Mouse (Mus musculus): ENCODE measurements around the gene Clic6.
A peak's percentile ranks its signal among the peaks of the same experiment; 100 is the strongest.

Clic6 gene

DNA sequence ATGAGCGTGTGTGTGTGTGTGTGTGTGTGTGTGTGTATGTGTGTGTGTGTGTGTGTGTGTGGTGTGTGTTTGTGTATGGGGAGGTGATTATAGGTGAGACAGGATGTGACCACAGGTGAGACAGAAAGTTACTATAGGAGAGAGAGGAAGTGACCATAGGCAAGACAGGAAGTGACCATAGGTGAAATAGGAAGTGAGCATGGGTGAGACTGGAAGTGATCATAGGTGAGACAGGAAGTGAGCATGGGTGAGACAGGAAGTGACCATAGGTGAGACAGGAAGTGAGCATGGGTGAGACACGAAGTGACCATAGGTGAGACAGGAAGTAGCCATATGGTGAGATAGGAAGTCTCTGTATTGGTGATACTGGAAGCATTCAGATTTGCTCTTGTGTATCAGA, 49.7 kb downstream of the Clic6 start:
- no peak for DNase-seq

DNA sequence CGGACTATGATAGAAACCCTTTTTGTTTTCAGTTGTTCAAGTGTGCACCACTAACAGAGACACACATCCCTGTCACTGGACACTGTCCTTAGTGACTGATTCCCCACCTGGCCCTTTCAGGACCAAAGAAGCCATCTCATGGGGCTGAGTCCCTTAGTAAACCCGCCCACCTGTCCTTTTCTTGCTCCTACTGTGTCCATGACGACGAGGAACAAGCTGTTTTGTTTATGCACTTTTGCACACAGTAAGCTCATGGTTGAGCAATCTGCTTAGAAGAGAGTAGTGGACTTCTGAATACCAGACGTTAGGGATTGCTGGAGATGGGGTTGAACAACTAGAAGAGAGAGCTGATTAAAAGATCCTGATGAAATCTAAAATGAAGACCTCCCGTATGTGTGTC, 52.8 kb downstream of the Clic6 start:
- DNase-seq: no peak

DNA sequence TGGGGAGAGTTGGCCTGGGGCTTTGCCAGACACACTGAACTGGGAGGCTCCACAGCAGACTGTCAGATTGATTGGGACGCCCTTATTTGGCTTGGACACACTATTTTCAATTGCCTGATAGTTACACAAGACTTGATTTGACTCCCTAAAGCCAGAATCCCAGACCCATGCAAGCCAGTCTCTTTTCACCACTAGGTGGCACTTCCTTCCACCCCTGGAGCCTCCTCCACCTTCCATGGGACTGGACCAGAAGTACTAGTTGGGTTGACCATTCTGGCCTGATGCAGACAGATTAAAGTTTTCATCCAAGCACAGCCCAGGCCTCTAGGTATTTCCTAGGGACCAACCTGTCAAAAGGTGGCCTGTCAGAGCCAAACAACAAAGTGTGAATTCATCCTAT, 58.7 kb downstream of the Clic6 start:
- DNase-seq: peak; percentile 17 to 33

DNA sequence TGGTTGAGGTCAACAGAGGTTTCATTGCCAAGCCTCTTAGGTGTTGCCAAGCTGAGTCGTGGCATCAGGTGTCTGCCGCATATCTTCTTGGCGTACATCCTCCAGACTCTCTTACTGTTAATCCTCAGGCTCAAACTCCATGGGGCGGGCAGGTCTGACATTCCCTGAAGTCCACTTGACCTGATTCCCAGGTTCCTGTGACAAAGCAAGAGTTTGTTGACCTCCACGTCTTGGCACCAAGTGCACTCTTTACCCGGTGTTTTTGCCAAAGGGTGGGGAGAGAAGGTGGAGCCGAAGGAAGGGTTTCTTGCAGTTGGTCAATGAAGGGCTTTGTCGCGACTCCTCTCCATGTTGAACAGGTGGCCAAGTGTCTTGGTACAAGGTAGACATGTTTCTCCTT, 63.1 kb downstream of the Clic6 start:
- DNase-seq: no peak

DNA sequence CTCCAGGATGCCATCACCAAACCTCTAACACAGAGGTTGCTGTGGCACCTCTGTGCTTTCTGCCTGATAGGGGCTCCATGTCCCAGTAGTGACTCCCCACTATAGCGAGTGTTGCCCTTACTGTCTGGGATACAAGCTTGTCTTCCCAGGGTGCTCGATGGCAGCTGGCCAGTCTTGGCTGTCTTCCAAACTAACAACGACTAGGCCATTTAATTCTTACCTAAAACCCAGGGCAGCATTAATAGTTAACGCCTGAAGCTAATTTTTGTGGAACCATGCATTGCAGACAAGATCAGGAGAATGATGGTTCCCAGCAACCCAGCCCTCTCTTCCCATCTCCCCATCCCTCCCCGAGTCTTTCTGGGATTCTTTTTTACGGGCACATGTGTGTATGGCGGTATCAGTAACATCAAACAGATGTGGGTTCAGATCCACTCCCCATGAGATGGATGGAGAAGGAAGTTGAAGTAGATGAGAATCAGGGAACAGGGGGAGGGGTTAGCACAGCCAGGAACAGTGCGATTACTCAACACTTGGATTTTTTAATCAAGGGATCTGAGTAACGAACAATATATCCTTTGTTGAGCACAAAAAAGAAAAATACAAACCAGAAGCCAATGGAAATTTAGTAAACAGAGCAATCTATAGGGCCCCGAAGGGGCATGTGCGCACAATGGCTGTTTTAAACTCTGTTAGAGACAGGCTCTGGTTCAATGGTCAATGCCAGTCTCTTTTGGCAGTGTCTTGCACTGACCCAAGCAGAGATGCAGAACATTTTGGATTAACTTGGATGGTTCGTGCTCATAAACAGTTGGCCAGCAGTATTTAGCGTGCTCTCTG, 66.0 kb downstream of the Clic6 start:
- no peak for DNase-seq

DNA sequence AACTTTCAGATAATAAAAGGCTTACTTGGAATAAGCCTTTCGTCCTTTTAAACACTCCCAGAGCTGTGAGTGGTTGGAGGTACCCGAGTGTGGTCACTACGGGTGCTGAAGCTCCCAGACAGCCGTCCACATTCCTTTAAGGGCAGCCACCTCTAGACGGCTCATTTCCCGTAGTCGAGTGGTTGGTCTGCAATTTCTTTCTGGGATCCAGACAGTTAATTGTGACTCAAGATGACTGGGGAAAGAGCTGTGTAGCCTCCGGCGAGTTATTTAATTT, 66.5 kb downstream of the Clic6 start:
- no peak for DNase-seq

DNA sequence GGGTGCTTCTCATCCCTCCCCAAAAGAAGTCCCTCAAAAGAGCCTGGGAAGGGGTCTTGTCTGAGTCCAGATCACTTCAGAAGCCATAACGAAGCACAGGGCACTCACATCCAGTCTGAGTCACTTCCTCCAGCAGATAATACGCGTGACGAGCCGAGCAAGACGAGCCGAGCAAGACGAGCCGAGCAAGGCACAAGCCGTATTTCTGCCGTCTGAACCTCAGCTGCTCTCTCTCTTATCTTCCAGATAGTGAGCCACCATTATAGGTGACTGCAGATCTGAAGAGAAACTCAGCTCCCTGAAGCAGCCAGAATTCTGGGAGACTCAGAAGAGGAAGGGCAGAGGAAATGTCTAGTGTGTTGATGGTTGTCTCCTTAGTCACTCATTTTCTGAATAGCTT, 67.3 kb downstream of the Clic6 start:
- DNase-seq: no peak

DNA sequence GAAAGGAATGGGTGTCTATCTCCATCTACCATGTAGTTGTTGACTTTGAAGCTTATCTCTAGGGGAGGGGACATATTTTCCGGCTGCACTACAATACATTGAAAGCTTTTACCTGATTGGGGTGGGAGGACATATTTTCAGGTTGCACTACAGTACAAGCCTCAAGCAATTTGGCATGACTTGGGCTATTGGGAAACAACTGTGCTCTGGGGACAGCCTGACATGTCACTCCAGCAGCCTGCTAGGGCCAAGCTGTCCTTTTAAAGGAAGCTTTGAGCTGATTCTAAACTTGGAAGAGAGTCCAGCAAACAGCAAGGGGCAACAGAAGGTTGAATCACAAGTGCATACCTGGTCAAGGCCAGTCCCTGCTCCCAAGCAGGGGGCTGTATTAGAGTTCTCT, 69.5 kb downstream of the Clic6 start:
- no peak for DNase-seq

DNA sequence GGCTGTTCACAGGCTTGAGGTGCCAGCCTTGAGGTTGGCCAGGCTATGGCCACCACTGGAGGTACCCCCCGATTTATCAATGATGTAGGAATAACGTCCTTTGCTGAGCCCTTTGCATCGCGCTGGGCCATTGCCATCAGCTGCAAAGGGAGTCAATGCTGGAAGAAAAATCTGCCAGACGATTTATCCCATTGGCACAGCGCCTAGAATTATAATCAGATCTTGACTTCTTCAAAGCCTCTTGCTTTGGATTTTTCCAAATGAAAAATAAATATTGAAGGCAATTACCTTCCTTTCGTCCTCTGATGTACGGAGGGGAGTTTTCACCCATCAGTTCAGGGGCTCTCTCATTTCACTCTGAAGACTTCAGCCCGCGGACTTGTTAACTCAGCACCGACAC, 79.8 kb downstream of the Clic6 start:
- no peak for DNase-seq

DNA sequence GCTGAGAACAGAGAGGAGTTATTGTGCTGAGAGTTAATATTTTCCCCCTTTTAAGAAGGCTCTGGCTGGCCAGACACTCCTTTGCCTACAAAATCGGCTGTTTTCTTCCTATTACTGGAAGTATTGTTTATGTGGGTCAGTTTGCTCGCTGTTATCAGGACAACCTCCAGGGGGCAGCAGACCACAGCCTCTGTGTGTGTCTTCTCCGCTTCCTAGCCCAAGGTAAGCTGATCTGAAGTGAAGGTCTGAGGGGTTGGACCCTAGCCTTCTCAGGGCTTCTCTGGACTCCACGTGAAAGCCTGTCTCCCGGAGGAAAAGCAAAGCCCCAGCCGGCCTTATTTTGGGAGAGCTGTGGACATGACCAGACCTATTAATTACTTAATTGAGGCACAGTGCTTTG, 80.2 kb downstream of the Clic6 start:
- DNase-seq: peak; percentile 80 to 89

DNA sequence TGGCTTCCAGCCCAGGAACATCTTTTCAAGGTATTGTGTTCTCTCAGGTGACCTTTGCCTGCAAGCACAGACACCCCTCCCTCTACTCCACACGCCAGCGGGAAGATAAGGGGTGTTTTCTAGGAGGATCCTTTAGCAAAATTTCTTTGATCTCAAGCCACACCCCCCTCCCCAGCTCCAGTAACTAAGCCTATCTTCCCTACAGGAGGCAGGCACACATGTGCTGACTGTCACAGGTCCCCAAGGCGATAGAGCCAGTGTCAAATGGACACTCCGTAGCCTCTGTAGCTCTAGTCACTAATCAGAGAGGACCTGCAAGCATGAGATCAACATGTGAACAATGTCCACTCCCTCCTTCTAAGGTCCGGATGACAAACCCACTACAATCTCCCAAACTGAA, 80.6 kb downstream of the Clic6 start:
- DNase-seq: no peak

DNA sequence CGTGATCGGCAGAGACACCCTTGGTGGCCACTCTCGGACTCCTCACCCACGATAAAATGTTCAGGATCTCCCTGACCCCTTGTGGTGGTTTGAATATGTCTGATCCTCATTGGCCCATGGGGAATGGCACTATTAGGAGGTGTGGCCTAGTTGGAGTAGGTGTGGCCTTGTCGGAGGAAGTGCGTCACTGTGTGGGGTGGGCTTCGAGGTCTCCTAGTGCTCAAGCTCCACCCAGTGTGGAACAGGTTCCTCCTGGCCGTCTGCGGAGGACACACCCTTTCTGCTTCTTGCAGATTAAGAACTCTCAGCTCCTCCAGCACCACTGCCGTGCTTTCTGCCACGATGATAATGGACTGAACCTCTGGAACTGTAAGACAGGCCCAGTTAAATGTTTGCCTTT, 85.7 kb downstream of the Clic6 start:
- no peak for DNase-seq

DNA sequence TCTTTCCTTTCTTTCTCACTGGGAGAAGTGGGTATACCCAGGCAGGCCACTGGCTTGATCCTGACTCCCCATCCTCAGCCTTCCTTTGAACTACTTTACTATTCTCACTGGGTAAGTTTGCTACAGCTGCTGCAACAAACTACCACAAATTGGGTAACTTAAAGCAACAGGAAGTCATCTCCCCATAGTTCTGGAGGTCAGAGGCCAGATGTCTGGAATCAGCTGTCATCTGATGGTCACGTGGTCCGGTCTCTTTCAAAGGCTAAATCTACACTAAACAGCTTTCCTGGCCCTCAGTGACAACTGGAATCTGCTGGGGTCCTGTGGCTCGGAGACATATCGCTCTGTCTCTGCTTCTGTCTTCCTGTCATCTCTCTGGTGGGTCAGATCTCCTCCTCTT, 87.7 kb downstream of the Clic6 start:
- DNase-seq: no peak

DNA sequence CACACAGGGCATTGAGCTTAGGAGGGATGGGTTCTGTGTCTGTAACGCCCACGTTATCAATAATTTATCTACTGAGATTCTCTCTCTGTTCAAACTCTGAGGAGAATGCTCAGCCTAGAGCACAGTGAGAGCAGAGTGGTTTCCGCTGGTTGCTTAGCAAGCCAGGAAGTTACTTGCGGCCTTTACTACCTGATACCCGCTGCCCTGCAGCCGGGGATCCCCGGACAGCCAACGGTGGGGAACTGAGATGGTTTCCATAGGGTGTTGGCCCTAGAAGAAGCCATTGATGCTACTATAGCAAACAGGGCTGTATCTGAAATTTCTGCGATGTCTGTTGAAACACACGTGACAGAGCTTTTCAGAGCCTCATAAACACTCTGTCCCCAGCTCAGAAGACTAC, 90.3 kb downstream of the Clic6 start:
- no peak for DNase-seq

DNA sequence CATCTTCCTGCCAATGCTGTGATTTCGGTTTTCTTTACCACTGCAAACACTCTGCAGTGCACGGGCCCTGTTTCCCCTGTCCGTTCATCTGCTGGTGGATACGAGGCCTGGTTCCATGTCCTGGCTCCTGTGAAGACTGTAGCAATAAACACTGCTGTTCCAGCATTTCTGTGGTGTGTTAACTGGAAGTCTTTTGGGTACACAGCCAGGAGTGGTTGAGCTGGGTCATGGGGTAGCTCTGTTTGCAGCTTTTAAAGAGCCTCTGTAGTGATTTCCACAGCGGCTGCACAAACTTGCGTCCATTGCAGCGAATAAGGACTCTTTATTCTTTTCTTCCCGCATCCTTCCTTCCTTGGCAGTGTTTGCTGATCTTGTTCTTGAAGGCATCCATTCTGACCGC, 91.8 kb downstream of the Clic6 start:
- no peak for DNase-seq

DNA sequence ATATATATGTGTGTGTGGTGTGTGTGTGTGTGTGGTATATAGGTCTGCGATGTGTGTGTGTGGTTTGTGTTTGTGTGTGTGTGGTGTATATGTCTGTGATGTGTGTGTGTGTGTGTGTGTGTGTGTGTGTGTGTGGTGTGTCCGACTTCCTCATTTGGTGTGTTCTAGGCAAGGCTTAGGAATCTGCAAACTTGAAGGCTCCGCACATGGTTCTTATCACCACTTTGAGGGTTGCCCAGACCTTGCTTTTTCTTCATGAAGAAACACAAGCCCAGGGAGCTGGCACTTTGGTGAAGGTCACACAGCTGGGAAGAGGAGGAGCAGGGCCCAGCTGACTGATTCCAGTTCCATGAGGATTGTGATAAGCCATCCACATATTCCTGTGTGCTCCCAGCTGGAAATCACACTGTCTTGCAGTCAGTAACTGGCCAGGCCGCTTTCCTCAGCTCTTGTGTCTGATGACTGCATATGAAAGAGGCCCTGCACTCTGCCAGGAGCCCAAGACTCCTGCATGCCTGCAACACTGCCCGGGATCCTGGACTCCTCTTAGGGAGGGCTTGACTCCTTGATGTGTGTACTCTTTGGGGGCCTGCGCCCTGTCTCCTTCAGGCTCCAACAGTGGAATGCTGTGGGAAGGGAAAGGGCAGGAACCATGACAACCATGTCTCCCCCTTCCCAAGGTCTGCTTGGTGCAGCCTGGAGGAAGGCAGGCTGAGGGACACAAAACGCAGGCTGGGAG, 93.5 kb downstream of the Clic6 start:
- DNase-seq: no peak

DNA sequence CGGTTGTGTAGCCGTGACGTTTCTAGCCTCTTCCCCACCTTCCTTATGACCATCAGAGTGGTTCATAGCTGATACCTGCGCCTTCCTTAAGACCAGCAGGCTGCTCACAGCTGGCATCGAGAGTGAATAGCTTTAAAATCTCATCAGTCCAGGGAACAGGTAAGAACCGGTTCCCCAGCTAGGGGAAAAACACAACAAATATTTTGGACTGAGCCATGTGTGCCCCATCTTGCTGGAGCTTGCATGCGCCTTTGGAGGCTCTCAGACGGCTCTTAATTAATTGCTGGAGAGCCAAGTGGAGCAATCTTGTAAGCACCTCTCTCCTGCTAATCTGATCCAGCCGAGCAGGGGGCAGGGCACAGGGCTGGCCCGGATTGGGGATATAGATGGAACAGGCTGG, 95.4 kb downstream of the Clic6 start:
- no peak for DNase-seq

DNA sequence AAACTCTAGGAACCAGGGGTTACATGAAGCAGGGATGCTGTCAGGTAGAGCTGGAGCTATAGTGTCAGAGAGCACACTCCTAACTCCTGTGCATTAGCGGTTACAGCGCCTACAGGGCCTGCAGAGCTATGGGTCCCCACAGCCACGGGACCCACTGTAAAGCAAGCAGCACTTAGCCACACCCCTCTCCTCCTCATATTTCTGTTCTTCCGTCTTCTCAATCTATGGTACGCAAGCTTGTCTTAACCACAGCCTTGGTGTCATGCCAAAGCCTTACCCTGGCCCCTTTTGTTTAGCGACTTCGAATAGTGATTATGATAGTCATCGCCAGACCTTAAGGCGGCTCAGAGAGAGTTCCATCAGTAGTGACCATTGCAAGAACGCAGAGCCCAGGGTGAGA, 96.2 kb downstream of the Clic6 start:
- no peak for DNase-seq

DNA sequence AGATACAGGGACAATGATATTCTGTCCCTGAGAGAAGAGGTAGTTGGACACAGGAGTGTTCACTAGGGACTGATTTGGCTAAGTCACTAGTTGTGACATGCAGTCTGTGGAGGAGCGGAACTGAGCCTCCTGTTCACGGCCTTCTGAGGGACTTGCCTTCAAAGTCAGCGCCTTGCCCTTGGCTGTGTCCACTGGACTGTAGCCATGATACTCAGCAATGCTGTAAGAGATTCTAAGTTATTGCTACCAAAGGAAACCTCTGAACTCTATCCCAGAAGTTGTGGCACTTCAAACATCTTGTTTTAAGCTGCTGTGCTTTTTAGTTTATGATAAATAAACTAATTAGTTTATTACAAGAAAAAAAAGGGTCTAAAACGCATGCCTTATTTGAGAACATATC, 102.3 kb downstream of the Clic6 start:
- DNase-seq: no peak
